Mouse (Mus musculus) kidney, embryonic 16.5 days (tissue): ENCODE results near the gene Ap4b1. TPM values are rescaled to one million over a fixed set of nuclear protein-coding genes. Genes with fewer than 3 reads are reported as not detected.

ENCODE experiments used
- ATAC-seq: fragments of 200-750 bp; cut with Nextera tagmentation; 2 replicates; pipeline ENCODE4 v1.8.0; 2017; ENCODE audit warnings: moderate TSS enrichment; ENCODE audit not compliant: low FRiP score, low TSS enrichment
- H3K27ac ChIP-seq: fragments of 300-500 bp; sonication (generic); 2 replicates; pipeline ENCODE4 v1.5.1; 2014; ENCODE audit warnings: low read length
- H3K27me3 ChIP-seq: fragments of 300-500 bp; sonication (generic); 2 replicates; pipeline ENCODE4 v1.6.1; 2014; ENCODE audit warnings: low read length, control low read depth, mixed read lengths; ENCODE audit not compliant: insufficient read depth
- H3K36me3 ChIP-seq: fragments of 300-500 bp; sonication (generic); 2 replicates; pipeline ENCODE4 v1.6.1; 2014; ENCODE audit warnings: low read length, control low read depth, mixed read lengths; ENCODE audit not compliant: insufficient read depth
- H3K4me1 ChIP-seq: fragments of 300-500 bp; sonication (generic); 2 replicates; pipeline ENCODE4 v1.6.1; 2014; ENCODE audit warnings: low read length, control low read depth, mixed read lengths; ENCODE audit not compliant: insufficient read depth
- H3K4me2 ChIP-seq: fragments of 300-500 bp; sonication (generic); replicated peaks from 2 replicates; pipeline ENCODE4 v1.6.1; 2014; ENCODE audit warnings: low read depth, low read length
- H3K4me3 ChIP-seq: fragments of 300-500 bp; sonication (generic); 2 replicates; pipeline ENCODE4 v1.5.1; 2014; ENCODE audit warnings: mild to moderate bottlenecking, low read length
- H3K9ac ChIP-seq: fragments of 300-500 bp; sonication (generic); replicated peaks from 2 replicates; pipeline ENCODE4 v1.6.1; 2014; ENCODE audit warnings: low read length
- H3K9me3 ChIP-seq: fragments of 300-500 bp; sonication (generic); 2 replicates; pipeline ENCODE4 v1.6.1; 2016; ENCODE audit warnings: low read length, control low read depth
- WGBS: fragments of 180-500 bp; shearing (Covaris S2); extraction: QIAGEN DNeasy Blood & Tissue Kit; methylation state at CpG from one replicate; pipeline ENCODE4 v1.1.7; 2014; 5-methylcytosine and 5-hydroxymethylcytosine counted together
- polyA plus RNA-seq: library from polyadenylated mRNA; unstranded; fragments of >200 nt; fragmentation: Nextera tagmentation; extraction: Ambion mirVana; gene quantifications from 2 replicates; pipeline ENCODE4 v1.2.1, GENCODE M21; 2015

The Ap4b1 gene
- 22.3 and 22.8 TPM in 2 replicates for polyA plus RNA-seq

DNA sequence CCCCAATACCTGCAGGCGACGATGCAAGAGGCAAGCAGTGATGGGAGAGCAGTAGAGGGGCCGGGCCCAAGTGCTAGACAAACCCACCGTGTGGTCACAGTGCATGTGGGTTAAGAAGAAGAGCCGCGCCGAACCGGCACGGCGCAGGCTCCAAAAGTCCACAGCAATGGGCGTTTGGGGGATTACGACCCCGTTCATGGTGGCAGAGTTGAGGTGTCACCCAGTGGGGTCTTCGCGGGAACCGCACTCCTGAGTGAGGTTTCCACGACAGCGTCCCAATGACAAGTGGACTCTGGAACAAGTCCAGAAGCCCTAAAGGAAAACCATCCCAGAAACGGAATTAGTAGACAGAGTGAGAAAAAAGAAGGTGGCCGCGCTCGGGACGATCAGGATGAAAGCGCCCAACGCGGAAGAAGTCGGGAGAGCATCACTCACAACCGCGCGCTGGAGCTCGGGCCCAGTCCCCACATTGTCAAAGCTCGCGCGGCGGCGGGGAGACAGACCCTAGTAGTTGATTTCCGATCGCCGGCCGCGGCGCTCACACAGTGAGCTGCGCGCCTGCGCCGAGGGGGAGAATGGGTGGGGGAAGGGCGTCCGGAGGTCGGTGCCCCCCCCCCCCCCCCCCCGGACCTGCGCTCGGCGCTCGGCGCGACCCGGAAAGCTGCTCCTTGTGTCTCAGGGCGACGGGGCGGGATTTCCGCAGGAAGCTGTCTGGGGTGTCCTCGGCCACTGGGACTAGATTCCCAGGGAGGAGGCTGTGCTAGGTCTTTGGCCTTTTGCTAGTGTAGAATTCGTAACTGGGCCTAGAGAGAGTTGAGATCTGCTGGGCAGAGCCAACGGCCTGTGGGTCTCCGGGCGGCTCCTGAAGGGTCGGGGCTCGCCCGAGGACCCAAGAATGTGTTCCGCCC is at the start of gene Ap4b1, which contains the start of the genes Dclre1b and Gm43064:
Gene Ap4b1, plus strand, starts transcription at position 630 of the 908 bp plus-strand sequence.
Gene Dclre1b, minus strand, starts transcription at position 554 of the 908 bp plus-strand sequence.
Gene Gm43064, plus strand, starts transcription at position 683 of the 908 bp plus-strand sequence.
- Histone ChIP-seq H3K4me3 (peak within 1 kb of the TSS; percentile 93), H3K36me3 (peaks cover 19% of the 10 kb centered on the region), H3K9me3 (no peaks in the 10 kb centered on the region), H3K27ac (peak within 1 kb of the TSS; percentile 95), H3K4me1 (peaks cover 16% of the 10 kb centered on the region), H3K4me2 (peak within 1 kb of the TSS; percentile 82), H3K27me3 (no peaks in the 10 kb centered on the region), H3K9ac (peak within 1 kb of the TSS; percentile 93)
- ATAC-seq = peak; percentile 98
- WGBS = under 1% methylated on average over 62 of the region's 70 CpGs

DNA sequence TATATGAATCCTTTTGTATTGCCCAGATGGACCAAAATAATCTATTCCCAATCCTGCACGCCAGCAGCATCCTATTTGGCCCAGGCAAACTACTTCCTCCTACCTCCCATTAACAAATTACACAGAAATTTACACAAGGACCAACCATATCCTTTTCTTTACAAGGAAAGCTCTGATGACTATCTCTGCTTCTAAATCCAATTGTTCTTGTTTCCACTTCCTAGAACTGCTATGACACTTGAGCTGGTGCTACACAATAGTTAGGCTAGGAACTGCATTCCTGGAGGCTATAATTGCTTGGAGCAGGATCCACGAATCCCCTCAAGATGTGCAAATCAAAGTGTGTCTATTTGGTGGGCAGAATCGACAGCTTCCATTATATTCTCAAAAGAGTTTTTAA is 42.5 kb upstream of the Ap4b1 start:
- no peak overlapping the region for H3K4me2 ChIP-seq
- 78% methylated on average over 3 of the region's 3 CpGs for WGBS
- no peak for ATAC-seq
- no peak overlapping the region for H3K27ac ChIP-seq
- no peaks in the 10 kb centered on the region for H3K9me3 ChIP-seq
- no peaks in the 10 kb centered on the region for H3K27me3 ChIP-seq
- H3K4me1 ChIP-seq = peaks cover 11% of the 10 kb centered on the region; the same call in 1 of the 2 replicates
- no peak overlapping the region for H3K4me3 ChIP-seq
- H3K36me3 ChIP-seq = peaks cover 34% of the 10 kb centered on the region; the same call in 1 of the 2 replicates
- no peak overlapping the region for H3K9ac ChIP-seq

DNA sequence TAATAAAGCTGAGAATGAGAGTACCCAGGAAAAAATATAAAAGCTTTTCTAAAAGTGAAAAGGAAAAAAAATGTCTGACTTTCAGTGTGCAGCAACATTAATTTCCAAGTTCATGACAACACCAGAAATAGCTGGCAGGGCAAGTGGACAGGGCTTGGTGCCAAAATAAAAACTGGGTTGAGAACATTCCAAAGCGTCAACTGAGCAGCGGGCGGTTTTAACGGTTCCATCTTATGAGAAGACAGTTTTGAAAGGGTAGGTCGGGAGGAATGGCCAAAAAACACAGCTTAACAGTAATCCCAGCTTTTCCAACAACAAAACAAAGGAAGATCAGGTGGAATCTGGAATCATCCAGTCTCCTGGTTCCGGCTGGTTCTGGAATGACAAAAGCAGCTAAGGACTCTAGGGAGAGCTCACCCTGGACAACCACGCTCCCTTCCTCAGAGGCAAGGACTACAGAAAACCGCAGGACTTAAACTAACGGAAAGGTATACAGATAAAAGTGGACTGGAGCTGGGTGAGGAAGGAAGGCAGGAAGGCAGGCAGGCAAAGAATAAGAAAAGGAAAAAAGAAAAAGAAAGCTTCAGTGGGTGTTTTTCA is 37.7 kb upstream of the Ap4b1 start:
- no peaks in the 10 kb centered on the region for H3K27me3 ChIP-seq
- ATAC-seq = no peak
- no peaks in the 10 kb centered on the region for H3K9me3 ChIP-seq
- 58% methylated on average over 9 of the region's 9 CpGs for WGBS
- no peak overlapping the region for H3K4me3 ChIP-seq
- H3K27ac ChIP-seq = peak overlapping the region; percentile 41; the same call in 1 of the 2 replicates
- H3K4me1 ChIP-seq = peaks cover 32% of the 10 kb centered on the region
- H3K9ac ChIP-seq = no peak overlapping the region
- no peak overlapping the region for H3K4me2 ChIP-seq
- 0 out of 2 replicates have a peak, but pooled peaks cover 13% of the 10 kb centered on the region for H3K36me3 ChIP-seq

DNA sequence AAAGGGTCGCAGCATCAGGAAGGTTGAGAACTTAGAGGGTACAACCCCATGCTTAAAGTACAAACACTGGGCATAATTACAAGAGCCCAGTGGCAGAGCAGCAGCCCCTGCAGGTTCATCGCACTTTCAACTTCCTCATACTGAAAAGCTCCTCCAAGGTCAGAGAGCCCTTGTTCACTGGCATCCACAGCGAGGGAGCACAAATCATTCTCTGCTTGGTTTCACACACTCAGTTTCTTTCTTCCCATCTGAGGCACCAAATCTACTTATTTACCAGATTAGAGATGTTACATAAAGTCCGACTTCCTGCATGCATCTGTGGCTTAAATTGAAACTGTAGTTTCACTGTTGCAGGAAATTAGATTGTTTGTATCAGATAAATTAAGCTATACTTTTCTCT is 36.5 kb upstream of the Ap4b1 start:
- no peak overlapping the region for H3K4me3 ChIP-seq
- H3K9me3 ChIP-seq = no peaks in the 10 kb centered on the region
- WGBS = 54% methylated on average over 4 of the region's 4 CpGs
- no peak overlapping the region for H3K9ac ChIP-seq
- peaks cover 24% of the 10 kb centered on the region; the same call in 1 of the 2 replicates for H3K36me3 ChIP-seq
- H3K27me3 ChIP-seq = no peaks in the 10 kb centered on the region
- no peak for ATAC-seq
- peaks cover 32% of the 10 kb centered on the region for H3K4me1 ChIP-seq
- H3K4me2 ChIP-seq = no peak overlapping the region
- peak overlapping the region; percentile 74 for H3K27ac ChIP-seq

DNA sequence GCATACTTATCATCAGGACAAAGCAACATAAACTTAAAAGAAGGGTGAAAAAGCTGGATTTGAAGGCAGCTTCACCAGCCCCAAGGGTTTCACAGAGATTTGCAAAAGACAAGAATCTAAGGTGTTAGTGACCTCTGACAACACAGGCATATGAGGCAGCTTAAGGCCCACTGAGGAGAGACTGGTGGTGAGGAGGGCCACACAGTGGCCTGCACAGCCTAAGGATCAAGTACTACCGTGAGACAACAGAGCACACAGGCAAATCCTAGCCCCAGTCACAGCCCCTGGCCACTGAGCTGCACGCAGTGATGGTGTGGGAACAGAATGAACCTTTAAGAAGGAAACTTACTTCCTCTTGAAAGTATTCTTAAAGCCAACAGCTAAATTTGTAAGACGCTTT is 35.8 kb upstream of the Ap4b1 start:
- Histone ChIP-seq H3K9ac (0 out of 2 replicates have a peak overlapping the region, but pooled peaks have one; percentile 35), H3K27ac (peak overlapping the region; percentile 74)
- WGBS = 78% methylated on average over 3 of the region's 3 CpGs

DNA sequence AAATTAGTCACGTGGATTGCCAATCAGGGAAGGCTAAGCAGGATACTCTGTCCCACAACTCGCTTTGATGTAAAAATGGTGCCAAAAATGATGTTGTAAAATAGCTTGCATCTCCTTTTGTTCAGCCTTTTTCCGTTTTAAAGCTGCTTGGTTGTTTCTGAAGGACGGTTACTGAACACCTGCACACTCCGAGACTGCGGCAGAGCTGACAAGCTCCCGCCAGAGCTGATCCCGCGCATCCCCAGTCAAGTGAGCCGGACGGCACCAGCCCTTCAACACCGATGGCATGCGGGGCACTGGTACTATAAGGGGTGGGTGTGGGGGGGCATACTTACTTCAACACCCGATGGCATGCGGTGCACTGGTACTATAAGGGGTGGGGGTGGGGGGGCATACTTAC is 35.3 kb upstream of the Ap4b1 start:
- WGBS = 83% methylated on average over 15 of the region's 15 CpGs
- Histone ChIP-seq H3K27me3 (no peaks in the 10 kb centered on the region), H3K4me3 (no peak overlapping the region), H3K9ac (no peak overlapping the region), H3K36me3 (peaks cover 19% of the 10 kb centered on the region; the same call in 1 of the 2 replicates), H3K4me2 (no peak overlapping the region), H3K9me3 (no peaks in the 10 kb centered on the region), H3K4me1 (peaks cover 32% of the 10 kb centered on the region), H3K27ac (no peak overlapping the region)
- ATAC-seq = no peak

More for the DNA sequence above, 35.8 kb upstream of the Ap4b1 start:
- Histone ChIP-seq H3K9me3 (no peaks in the 10 kb centered on the region), H3K27me3 (no peaks in the 10 kb centered on the region), H3K4me2 (no peak overlapping the region), H3K36me3 (peaks cover 23% of the 10 kb centered on the region; the same call in 1 of the 2 replicates), H3K4me3 (no peak overlapping the region), H3K4me1 (peaks cover 32% of the 10 kb centered on the region)
- ATAC-seq = no peak

DNA sequence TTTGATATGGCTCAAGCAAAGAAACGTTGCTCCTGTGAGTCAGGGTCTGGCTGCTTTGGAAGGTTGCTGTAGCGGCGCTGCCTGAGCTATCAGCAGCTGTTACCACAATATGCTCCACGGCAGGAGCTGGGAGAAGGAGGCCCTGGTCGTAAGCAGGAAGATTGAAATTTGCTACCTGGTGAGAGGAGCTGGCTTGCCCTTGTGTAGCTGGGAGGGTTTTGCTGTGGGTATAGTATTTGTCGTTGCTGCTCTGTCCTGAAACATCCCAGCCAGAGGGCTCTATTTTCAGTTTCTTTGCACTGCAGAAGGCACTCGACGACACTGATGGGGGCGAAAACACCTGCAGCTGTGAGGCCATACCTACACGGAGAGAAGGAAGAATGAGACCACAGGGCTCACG is 31.4 kb upstream of the Ap4b1 start:
- Histone ChIP-seq H3K27ac (no peak overlapping the region), H3K9me3 (no peaks in the 10 kb centered on the region), H3K27me3 (no peaks in the 10 kb centered on the region), H3K36me3 (peaks cover 14% of the 10 kb centered on the region; the same call in 1 of the 2 replicates), H3K9ac (no peak overlapping the region), H3K4me3 (no peak overlapping the region), H3K4me2 (no peak overlapping the region), H3K4me1 (peaks cover 10% of the 10 kb centered on the region)
- no peak for ATAC-seq
- whole genome bisulfite sequencing = 89% methylated on average over 11 of the region's 11 CpGs

DNA sequence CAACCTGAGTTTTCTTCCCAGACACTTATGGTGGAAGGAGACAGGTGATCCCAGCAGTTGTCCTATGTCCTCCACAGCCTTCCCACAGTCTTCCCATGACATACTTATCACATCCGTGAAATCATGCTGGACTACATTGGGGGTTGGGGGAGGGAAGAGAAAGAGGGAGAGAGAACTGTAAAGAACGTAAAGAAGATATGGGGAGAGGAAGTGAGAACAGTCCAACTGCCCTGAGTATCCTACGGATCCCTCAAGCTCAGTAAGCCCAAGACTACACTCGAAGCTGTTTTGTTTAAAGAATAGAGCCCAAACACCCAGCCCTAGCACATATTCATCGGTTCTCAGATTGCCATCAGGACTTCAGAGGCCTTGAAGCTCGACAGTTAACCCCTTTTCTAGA is 30.7 kb upstream of the Ap4b1 start:
- Histone ChIP-seq H3K4me2 (no peak overlapping the region), H3K9me3 (no peaks in the 10 kb centered on the region), H3K4me1 (peaks cover 2% of the 10 kb centered on the region), H3K4me3 (no peak overlapping the region), H3K36me3 (peaks cover 14% of the 10 kb centered on the region; the same call in 1 of the 2 replicates), H3K9ac (no peak overlapping the region), H3K27ac (no peak overlapping the region), H3K27me3 (no peaks in the 10 kb centered on the region)
- WGBS = 78% methylated on average over 6 of the region's 6 CpGs
- no peak for ATAC-seq

DNA sequence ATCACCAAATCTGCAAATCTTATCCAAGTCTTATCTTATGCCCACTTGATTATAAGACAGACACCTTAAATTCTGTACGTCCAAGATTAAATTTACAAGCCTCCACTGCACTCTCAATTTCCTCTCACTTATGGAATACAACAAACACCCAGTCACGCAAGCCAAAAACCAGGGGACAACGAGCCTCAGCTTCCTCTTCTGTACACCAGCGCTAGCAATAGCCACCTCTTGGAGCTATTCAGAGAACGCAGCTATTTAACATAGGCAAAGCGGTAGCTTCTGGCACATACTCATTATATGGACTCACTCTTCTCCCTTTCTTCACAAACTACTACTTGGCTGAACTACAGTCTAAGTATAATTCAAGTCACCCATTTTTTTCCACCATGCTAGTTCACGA is 30.1 kb upstream of the Ap4b1 start:
- H3K4me1 ChIP-seq = no peaks in the 10 kb centered on the region
- H3K27me3 ChIP-seq = no peaks in the 10 kb centered on the region
- WGBS = 88% methylated on average over 7 of the region's 7 CpGs
- H3K9me3 ChIP-seq = no peaks in the 10 kb centered on the region
- ATAC-seq = no peak
- no peak overlapping the region for H3K9ac ChIP-seq
- peaks cover 14% of the 10 kb centered on the region; the same call in 1 of the 2 replicates for H3K36me3 ChIP-seq
- H3K4me3 ChIP-seq = no peak overlapping the region
- H3K27ac ChIP-seq = no peak overlapping the region
- H3K4me2 ChIP-seq = no peak overlapping the region
